Mouse (Mus musculus) heart, embryonic 16.5 days (tissue): ENCODE measurements around the gene Hyal1. TPM values are rescaled to one million over a fixed set of nuclear protein-coding genes. Genes with fewer than 3 reads are reported as not detected.
A peak's percentile ranks its signal among the peaks of the same experiment; 100 is the strongest.

Source experiments
- ATAC-seq: fragments of 200-750 bp; cut with Nextera tagmentation; replicated peaks from 2 replicates; pipeline ENCODE4 v1.8.0; 2017; ENCODE audit warnings: moderate number of reproducible peaks; ENCODE audit not compliant: insufficient read depth, low FRiP score; ENCODE audit errors: extremely low read depth
- H3K27ac ChIP-seq: fragments of 300-500 bp; sonication (generic); 2 replicates; pipeline ENCODE4 v1.5.1; 2014; ENCODE audit warnings: mild to moderate bottlenecking, low read length, control low read depth, moderate library complexity
- H3K27me3 ChIP-seq: fragments of 300-500 bp; sonication (generic); 2 replicates; pipeline ENCODE4 v1.6.1; 2014; ENCODE audit warnings: low read length, mixed read lengths; ENCODE audit not compliant: control insufficient read depth, insufficient read depth
- H3K36me3 ChIP-seq: fragments of 300-500 bp; sonication (generic); 2 replicates; pipeline ENCODE4 v1.6.1; 2014; ENCODE audit not compliant: control insufficient read depth, insufficient read depth
- H3K4me1 ChIP-seq: fragments of 300-500 bp; sonication (generic); 2 replicates; pipeline ENCODE4 v1.6.1; 2014; ENCODE audit warnings: low read length, mixed read lengths; ENCODE audit not compliant: control insufficient read depth, insufficient read depth
- H3K4me2 ChIP-seq: fragments of 300-500 bp; sonication (generic); 2 replicates; pipeline ENCODE4 v1.6.1; 2014; ENCODE audit warnings: low read depth, mild to moderate bottlenecking, control low read depth, low read length
- H3K4me3 ChIP-seq: fragments of 300-500 bp; sonication (generic); 2 replicates; pipeline ENCODE4 v1.5.1; 2014; ENCODE audit warnings: mild to moderate bottlenecking, control low read depth, low read length
- H3K9ac ChIP-seq: fragments of 300-500 bp; sonication (generic); 2 replicates; pipeline ENCODE4 v1.6.1; 2014; ENCODE audit warnings: low read length, control low read depth
- H3K9me3 ChIP-seq: fragments of 300-500 bp; sonication (generic); replicated peaks from 2 replicates; pipeline ENCODE4 v1.6.1; 2016; ENCODE audit warnings: low read length; ENCODE audit not compliant: control insufficient read depth
- WGBS: fragments of 180-500 bp; shearing (Covaris S2); extraction: QIAGEN DNeasy Blood & Tissue Kit; methylation state at CpG from one replicate; pipeline ENCODE4 v1.1.7; 2014; 5-methylcytosine and 5-hydroxymethylcytosine counted together
- polyA plus RNA-seq: library from polyadenylated mRNA; unstranded; fragments of >200 nt; fragmentation: Nextera tagmentation; extraction: Ambion mirVana; gene quantifications from 2 replicates; pipeline ENCODE4 v1.2.1, GENCODE M21; 2015

The Hyal1 gene
- polyA plus RNA-seq, 1 experiment from 2014 or later = 8.4 TPM

DNA sequence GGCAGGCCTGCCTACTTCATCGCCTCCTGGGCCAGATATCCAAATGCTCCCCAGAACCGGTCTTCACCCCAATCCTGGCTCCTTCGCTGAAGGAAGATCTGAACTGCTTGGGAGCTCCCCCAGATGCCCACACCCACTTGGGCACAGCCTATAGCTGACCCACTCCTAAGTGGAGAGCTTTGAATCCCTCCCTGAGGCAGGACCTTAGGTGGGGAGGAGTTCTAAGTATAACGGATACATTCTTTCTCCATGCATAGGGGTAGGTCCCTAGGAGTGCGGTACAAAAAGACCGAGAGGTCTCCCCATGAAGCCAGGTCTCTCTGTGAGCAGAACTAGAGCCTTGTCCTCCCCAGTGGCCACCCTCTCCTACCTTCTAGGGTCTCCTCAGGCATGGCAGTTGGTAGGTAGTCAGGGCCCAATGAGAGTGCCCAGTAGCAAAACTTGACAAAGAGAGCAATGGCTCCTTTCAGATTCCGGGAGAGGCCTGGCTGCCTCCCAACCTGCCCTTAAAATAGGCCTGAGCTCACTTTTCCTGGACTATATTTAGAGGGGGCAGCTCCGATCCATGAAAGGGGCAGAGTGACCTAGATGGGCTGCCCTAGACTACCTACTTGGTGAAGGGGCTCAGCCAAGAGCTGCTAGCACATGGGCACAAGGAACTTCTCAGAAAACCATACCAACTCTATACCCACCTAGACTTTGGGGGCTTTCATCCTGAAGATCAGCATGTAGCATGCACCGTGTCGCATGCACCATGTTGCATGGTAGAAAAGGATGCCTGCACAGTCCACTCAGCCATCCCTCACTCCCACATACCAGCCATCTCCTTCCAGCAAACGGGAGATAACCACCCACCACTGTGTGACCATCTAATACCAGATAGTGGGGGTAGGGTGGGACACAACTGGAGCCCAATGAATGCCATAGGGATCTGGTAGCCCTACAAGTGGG is 20.2 kb downstream of the Hyal1 start:
- ATAC-seq = peak; percentile 84
- Histone ChIP-seq H3K36me3 (peaks cover 17% of the 10 kb centered on the region), H3K4me3 (peak overlapping the region; percentile 52), H3K4me2 (peak overlapping the region; percentile 76), H3K9ac (peak overlapping the region; percentile 79), H3K27me3 (no peaks in the 10 kb centered on the region), H3K9me3 (no peaks in the 10 kb centered on the region), H3K27ac (peak overlapping the region; percentile 96), H3K4me1 (peaks cover 31% of the 10 kb centered on the region)
- 53% methylated on average over 11 of the region's 11 CpGs for WGBS

DNA sequence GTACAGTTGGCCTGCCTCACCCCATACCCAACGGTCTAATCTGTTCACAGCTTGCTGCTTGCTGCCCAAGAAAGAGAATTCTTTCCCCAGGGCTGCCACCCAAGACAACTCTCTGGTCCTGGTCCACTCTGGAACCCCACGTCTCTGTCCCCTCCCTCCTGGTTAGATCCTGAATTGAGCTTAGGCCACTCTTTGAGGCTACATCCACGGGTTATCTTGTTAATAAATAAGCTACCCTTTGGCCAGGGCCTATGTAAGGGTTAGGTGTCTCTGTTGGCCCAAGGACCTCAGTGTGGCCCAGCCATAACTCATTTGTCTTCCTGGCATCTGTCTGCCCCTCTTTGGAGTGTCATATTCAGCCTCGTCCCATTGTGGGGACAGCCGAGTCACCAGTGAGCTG is 21.7 kb downstream of the Hyal1 start:
- H3K4me1 ChIP-seq = peaks cover 23% of the 10 kb centered on the region
- H3K9me3 ChIP-seq = no peaks in the 10 kb centered on the region
- no peak overlapping the region for H3K4me3 ChIP-seq
- H3K27me3 ChIP-seq = no peaks in the 10 kb centered on the region
- ATAC-seq = no peak
- no peak overlapping the region for H3K9ac ChIP-seq
- H3K4me2 ChIP-seq = no peak overlapping the region
- peaks cover 8% of the 10 kb centered on the region for H3K36me3 ChIP-seq
- no peak overlapping the region for H3K27ac ChIP-seq
- WGBS = 75% methylated on average over 5 of the region's 5 CpGs

DNA sequence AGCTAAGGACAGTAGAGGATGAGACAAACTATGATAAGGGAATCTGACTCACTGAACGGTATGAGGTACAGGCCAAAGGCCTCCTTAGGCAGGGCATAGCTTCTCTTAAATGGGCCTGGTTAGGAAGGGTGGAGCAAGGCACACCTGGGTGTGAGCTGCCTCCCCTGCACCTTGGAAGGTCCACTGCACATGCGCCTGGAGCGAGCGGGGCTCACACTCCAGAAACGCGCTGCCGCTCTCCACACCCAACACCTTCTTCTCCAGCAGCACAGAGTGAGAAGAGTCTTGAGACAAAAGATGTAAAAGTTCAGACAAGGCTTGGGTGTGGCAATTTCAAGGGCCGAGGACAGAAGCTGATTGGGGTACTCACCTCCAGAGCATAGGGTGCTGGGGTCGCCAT is 22.7 kb downstream of the Hyal1 start:
- H3K4me1 ChIP-seq = peaks cover 13% of the 10 kb centered on the region

DNA sequence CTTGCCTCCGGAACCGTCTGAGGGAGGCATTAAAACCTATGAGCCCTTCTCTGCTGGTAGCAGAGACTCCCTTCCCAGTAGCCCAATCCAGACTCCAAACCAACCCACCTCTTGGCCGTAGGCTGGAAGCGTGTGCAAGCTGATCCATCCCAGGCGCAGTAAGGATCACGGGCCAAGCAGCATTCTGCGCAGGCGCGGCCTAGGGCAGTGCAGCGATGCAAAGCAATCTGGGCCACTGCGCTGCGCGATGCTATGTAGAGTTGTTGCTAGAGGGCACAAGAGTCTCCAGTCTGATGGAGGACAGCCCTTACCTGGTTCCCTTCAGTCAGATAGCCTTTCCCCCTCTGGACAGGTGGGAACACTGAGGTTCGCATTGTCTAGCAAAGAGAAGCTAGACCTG is 23.1 kb downstream of the Hyal1 start:
- Histone ChIP-seq H3K27ac (no peak overlapping the region), H3K4me2 (no peak overlapping the region), H3K9me3 (no peaks in the 10 kb centered on the region), H3K27me3 (no peaks in the 10 kb centered on the region), H3K9ac (no peak overlapping the region), H3K4me3 (no peak overlapping the region), H3K4me1 (peaks cover 15% of the 10 kb centered on the region), H3K36me3 (no peaks in the 10 kb centered on the region)
- no peak for ATAC-seq
- 68% methylated on average over 14 of the region's 14 CpGs for WGBS

More for the DNA sequence above, 22.7 kb downstream of the Hyal1 start:
- ATAC-seq = no peak
- Histone ChIP-seq H3K4me2 (no peak overlapping the region), H3K36me3 (no peaks in the 10 kb centered on the region; the same call in 1 of the 2 replicates), H3K4me3 (no peak overlapping the region), H3K27ac (no peak overlapping the region), H3K9me3 (no peaks in the 10 kb centered on the region), H3K27me3 (no peaks in the 10 kb centered on the region), H3K9ac (no peak overlapping the region)
- WGBS = 86% methylated on average over 9 of the region's 9 CpGs

DNA sequence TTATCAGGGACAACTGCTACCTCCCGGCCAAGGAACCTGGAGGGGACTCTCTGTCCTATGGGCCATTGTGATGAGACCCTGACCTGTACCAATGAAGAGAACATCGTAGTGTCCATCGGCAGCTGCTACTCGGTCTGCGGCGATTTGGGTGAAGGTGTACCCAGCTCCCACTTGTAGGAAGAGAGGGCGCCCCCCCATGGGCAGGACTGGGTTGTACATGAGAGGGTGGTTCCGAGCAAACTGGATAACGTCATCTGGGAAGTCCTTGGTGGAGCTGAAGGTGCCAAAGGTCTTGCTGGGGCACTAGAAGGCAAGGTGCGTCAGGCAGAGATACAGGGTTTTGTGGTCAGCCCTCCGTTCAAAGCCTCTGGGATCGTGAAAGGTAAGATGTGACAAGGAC is 24.0 kb downstream of the Hyal1 start:
- Histone ChIP-seq H3K36me3 (no peaks in the 10 kb centered on the region), H3K27ac (no peak overlapping the region), H3K4me1 (peaks cover 16% of the 10 kb centered on the region), H3K27me3 (no peaks in the 10 kb centered on the region), H3K9ac (no peak overlapping the region), H3K4me2 (no peak overlapping the region), H3K9me3 (no peaks in the 10 kb centered on the region), H3K4me3 (no peak overlapping the region)
- no peak for ATAC-seq
- WGBS = 75% methylated on average over 12 of the region's 12 CpGs

DNA sequence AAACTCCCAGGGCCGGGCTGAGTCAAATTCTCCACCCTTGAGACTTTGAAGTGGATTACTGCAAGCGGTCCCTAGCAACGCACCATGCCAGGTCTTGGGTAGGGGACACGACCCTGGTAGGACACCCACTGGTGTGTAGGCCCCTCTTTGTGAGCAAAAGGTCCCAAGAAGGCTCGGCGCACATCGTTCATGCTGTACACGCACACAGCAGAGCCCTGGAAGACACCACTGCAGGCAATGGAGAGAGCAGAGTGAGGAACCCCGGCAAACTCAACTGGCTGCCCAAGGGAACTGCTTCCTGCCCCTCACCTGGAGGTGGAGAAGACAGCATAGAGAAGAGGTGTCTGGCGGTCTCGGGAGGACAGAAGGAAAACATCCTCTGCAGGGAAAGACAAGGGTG is 24.5 kb downstream of the Hyal1 start:
- Histone ChIP-seq H3K27me3 (no peaks in the 10 kb centered on the region), H3K4me3 (no peak overlapping the region), H3K4me1 (peaks cover 18% of the 10 kb centered on the region), H3K36me3 (no peaks in the 10 kb centered on the region), H3K9ac (no peak overlapping the region), H3K4me2 (no peak overlapping the region), H3K27ac (no peak overlapping the region), H3K9me3 (no peaks in the 10 kb centered on the region)
- no peak for ATAC-seq
- WGBS = 82% methylated on average over 11 of the region's 11 CpGs

DNA sequence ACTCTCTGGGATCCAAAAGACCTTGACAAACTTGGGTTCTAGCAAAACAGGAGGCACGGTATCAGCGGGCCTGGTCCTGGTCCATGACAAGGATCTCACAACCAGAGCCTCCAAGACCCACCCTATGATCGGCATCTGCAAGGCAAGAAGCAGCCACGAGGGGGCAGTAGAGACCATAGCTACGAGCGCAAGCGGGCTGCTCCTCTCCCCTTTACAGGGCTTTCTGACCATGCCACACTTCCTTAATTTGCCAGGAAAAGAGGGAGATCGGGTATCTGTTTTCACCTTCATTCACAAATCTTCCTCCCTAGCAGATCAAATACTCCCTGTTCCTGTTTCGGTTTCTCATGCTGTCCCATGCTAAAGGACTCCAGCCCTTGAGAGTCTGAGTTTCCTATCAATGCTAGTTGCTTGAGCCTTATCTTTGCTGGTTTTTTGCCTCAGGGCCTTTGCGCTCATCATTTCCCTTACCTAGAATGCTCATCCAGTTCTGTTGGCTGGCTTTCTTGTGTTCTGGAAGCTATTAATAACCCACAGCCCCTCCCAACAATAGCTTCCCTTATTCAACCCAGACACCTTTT is 25.4 kb downstream of the Hyal1 start:
- 0 out of 2 replicates have a peak overlapping the region, but pooled peaks have one; percentile 13 for H3K4me2 ChIP-seq
- H3K27ac ChIP-seq = peak overlapping the region; percentile 3; the same call in 1 of the 2 replicates
- peak overlapping the region; percentile 38; the same call in 1 of the 2 replicates for H3K9ac ChIP-seq
- no peaks in the 10 kb centered on the region for H3K9me3 ChIP-seq
- H3K4me1 ChIP-seq = peaks cover 25% of the 10 kb centered on the region
- 6% methylated on average over 10 of the region's 10 CpGs for WGBS
- H3K36me3 ChIP-seq = no peaks in the 10 kb centered on the region
- no peaks in the 10 kb centered on the region for H3K27me3 ChIP-seq
- peak; percentile 23; the same call in 1 of the 2 replicates for ATAC-seq
- no peak overlapping the region for H3K4me3 ChIP-seq

DNA sequence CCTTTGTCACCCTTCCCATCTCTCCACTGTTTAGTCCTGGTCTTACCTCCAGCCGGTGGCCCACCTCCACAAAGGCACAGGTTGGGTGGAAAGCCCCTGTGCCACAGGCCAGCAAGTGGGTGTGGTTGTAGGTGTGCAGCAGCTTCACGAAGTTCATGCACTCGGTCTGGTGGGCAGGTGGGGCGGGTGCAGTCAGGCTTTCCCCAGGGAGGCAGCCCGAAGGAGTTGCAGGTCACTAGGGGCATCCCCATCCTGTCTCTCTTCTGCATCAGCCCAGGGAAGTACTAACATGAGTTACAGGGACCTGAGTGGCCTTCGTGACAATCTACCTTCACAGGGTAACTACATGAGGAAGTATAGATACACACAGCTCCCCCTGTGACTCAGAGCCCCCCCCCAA is 26.5 kb downstream of the Hyal1 start:
- Histone ChIP-seq H3K4me2 (no peak overlapping the region), H3K9me3 (no peaks in the 10 kb centered on the region), H3K27ac (no peak overlapping the region), H3K27me3 (no peaks in the 10 kb centered on the region), H3K9ac (no peak overlapping the region), H3K4me3 (no peak overlapping the region), H3K36me3 (no peaks in the 10 kb centered on the region), H3K4me1 (peaks cover 31% of the 10 kb centered on the region)
- 77% methylated on average over 6 of the region's 6 CpGs for WGBS
- no peak for ATAC-seq
